Mouse (Mus musculus): ENCODE measurements around the gene Mapkapk3. TPM values are rescaled to one million over a fixed set of nuclear protein-coding genes. Genes with fewer than 3 reads are reported as not detected.
A peak's percentile ranks its signal among the peaks of the same experiment; 100 is the strongest.

Mapkapk3 gene
- polyA plus RNA-seq, 1 experiment: 17.5 TPM

DNA sequence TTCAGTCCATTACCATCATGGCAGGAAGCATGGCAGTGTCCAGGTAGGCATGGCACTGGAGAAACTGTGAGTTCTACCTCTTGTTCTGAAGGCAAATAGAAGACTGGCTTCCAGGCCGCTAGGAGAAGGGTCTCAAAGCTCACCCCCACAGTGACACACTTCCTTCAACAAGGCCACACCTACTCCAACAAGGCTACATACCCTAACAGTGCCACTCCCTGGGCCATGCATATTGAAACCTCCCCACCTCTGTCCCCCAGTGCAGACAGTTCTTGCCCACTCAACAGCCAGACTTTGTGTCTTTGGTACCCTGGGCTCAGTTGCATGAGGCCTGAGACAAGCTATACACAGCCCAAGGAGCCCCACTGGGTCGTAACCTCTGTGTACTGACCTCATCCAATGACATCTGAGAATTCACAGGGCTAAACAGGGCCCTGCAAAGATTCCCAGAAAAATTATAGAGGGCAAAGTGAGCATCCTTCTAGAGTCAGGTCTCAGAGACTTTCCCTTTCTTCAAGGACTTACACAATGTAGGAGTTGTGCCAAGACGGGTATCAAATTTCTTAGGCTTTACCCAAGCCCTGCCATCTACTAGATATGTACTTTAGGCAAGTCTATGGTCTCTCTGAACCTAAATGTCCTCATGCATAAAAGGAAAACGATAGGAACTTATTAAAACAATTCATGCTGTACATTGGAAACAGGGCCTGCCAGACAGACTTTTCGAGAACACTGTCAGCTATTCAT is 8.3 kb downstream of the Mapkapk3 start:
- H3K27ac ChIP-seq (ENCODE audit: insufficient read depth, low read length): no peak overlapping the region
- TF ChIP-seq POLR2A (IDR thresholded peaks at IDR 0.05; ENCODE audit: low read depth, low read length) (no peak), CTCF (IDR thresholded peaks at IDR 0.05; ENCODE audit: borderline replicate concordance, insufficient read depth, low read length) (no peak)

DNA sequence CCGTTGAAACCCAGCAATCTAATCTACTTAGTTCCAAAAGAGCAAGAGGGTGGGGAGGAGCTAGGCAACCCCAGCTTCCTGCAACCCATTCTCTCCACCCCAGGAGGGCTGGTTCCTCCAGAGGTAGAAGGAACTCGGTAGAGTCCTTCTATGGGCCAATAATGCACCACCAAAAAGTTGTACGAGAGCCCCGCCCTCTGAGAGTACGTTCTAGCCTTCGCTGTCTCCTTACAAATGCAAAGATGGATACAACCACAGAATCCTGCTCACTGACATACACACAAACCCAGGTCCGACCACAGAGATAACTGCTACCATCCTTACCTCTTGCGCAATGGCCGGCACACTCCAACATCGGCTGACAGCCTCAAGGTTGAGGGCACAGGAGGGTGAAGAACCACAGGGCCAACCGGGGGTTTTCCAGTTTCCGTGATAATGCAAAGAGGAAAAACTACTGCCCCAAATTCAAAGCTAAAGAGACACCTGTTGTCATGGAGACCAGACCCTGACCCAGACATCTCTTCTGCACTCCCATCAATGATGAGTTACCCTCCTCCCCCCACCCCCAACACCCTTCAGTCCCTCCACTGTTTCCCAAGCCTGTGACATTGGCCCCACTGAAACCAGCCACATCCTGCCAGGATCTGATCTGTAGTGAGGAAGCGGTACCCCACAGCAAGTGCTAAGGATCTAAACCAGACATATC is 9.2 kb downstream of the Mapkapk3 start:
- Histone ChIP-seq H3K4me3 (ENCODE audit: insufficient read depth, low read length) (no peak overlapping the region), H3K27ac (ENCODE audit: insufficient read depth, low read length) (peak overlapping the region; percentile 67), H3K4me1 (ENCODE audit: control insufficient read depth, insufficient read depth, low read length) (peaks cover 15% of the 10 kb centered on the region)
- TF ChIP-seq POLR2A (IDR thresholded peaks at IDR 0.05; ENCODE audit: low read depth, low read length) (no peak), CTCF (IDR thresholded peaks at IDR 0.05; ENCODE audit: borderline replicate concordance, insufficient read depth, low read length) (no peak)

More for the DNA sequence above, 8.3 kb downstream of the Mapkapk3 start:
- peaks cover 15% of the 10 kb centered on the region for H3K4me1 ChIP-seq (ENCODE audit: control insufficient read depth, insufficient read depth, low read length)
- H3K4me3 ChIP-seq (ENCODE audit: insufficient read depth, low read length): no peak overlapping the region

DNA sequence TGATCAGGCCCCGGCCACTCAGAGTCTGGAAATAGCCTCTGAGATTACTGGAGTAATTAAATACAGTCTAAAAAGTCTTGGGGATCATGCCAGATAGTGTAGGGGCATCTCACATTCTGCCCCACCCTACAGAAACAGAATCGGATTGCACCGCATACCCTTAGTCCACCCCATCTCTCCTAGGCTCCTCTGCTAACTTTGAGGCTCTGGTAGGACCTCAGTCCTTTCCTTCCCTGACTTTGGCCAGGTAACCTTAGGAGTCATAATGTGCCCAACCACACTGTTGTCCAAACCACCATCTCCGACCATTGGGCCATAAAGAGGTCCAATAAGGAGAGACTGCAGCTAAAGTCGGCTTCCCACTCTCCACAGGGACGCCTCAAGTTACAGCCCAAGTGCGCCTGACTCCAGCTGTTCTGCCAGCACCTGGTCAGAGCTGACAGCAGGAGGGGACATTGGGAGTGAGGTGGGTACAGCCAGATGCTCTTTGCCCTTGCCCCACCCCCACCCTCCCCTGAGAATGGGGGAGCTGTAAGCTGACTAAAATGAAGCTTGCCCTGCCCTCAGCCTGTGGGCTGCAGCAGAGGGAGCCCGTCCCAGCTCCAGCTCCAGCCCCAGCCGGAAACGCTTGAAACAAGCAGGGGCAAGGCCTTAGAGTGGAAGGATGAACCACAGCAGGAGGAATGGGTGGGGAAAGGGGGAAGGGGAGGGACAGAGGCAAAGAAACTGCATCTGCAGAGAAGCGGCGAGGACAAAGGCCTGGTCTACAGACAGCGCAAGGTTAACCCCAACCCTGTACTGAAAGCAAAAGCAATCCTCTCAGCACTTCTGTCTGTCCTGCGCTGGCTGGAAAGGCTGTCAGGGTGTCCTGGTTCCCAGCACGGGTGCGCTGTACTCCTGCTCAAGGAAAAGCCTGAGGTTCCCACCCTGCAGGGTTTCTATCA is 10.0 kb downstream of the Mapkapk3 start:
- Histone ChIP-seq H3K27ac (ENCODE audit: insufficient read depth, low read length) (peak overlapping the region; percentile 67), H3K4me3 (ENCODE audit: insufficient read depth, low read length) (no peak overlapping the region), H3K4me1 (ENCODE audit: control insufficient read depth, insufficient read depth, low read length) (peaks cover 15% of the 10 kb centered on the region)
- TF ChIP-seq CTCF (IDR thresholded peaks at IDR 0.05; ENCODE audit: borderline replicate concordance, insufficient read depth, low read length) (no peak), POLR2A (IDR thresholded peaks at IDR 0.05; ENCODE audit: low read depth, low read length) (peak; percentile 34; the same call in 1 of the 2 replicates)

DNA sequence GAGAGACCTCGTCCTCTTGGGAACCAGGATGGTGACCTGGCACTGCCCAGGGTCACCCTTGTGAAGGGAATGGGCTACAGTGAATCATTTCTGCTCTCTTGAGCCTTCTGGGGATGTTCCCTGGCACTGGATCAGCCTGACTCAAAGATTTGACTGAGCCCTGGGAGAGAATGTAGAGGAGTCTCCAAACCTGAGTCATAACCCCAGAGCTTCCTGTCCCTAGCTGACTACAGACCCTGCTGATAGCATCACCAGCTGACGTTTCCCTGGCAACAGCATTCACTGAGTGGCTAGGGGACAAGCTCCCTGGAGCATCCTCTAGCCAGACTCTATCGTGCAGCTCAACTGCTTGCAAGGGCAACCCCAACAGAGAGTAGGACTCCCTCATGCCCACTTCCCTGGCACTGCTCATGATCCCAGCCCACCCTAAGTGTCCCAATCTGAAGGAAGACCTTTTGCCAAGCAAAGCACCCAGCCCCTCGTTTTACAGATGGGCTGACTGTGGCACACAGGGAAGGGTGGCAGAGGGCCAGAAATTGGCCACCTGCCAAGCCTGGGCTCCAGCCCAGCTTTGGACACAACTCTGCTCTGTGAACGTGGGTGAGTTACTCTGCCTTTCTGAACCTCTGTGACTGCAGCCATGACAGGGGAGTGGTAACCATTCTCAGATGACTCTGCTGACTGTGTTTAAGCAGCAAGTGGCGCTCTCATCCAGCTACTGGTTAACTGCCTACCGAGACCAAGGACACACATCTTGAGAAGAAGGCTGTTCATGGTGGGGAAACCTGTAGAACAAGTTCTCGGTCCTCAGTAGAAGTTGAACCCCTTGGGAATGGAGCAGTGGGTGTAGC is 10.9 kb downstream of the Mapkapk3 start:
- no peak overlapping the region for H3K4me3 ChIP-seq (ENCODE audit: insufficient read depth, low read length)
- H3K4me1 ChIP-seq (ENCODE audit: control insufficient read depth, insufficient read depth, low read length): peaks cover 15% of the 10 kb centered on the region
- H3K27ac ChIP-seq (ENCODE audit: insufficient read depth, low read length): peak overlapping the region; percentile 39
- TF ChIP-seq POLR2A (IDR thresholded peaks at IDR 0.05; ENCODE audit: low read depth, low read length) (no peak), CTCF (IDR thresholded peaks at IDR 0.05; ENCODE audit: borderline replicate concordance, insufficient read depth, low read length) (no peak)

DNA sequence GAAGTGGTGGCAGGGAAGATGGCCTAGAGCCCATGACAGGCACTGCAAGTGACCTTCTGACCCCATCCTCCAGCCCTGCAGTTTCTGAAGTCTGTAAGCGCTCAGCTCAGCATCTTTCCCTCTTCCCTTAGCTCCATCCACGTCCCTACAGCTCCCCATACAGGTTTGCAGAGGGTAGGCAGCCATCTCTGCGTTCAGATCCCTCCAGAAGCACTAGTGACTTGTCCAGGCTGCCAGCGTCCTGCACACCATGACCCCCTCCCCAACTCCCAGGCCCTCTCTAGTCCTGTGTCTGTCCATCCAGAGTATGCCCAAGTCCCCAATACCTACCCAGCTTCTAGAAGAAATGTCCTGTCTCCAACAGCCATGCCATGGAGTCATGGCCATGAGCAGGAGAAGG is 11.6 kb downstream of the Mapkapk3 start:
- TF ChIP-seq POLR2A (IDR thresholded peaks at IDR 0.05; ENCODE audit: low read depth, low read length) (no peak), CTCF (IDR thresholded peaks at IDR 0.05; ENCODE audit: borderline replicate concordance, insufficient read depth, low read length) (no peak; the same call in 1 of the 2 replicates)
- peaks cover 15% of the 10 kb centered on the region for H3K4me1 ChIP-seq (ENCODE audit: control insufficient read depth, insufficient read depth, low read length)
- peak overlapping the region; percentile 8; the same call in 1 of the 2 replicates for H3K27ac ChIP-seq (ENCODE audit: insufficient read depth, low read length)
- H3K4me3 ChIP-seq (ENCODE audit: insufficient read depth, low read length): no peak overlapping the region

DNA sequence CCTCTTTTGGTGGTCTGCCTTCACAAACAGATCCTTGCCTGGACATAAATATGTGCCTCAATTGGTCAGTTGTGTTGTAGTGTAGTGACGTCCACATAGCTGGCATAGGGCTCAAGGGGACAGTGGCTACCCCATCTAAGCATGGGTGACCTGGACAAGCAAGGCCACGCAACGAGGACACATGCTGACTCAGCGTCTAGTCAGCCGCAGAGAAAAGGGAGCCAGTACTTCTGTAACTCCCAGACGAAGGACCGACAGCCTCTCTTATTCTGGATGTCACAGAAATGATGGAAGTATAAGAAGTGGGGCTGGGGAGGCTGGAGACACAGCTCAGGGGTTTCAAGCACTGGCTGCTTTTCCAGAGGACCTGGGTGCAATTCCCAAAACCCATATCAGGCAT is 12.1 kb downstream of the Mapkapk3 start:
- Histone ChIP-seq H3K27ac (ENCODE audit: insufficient read depth, low read length) (no peak overlapping the region), H3K4me3 (ENCODE audit: insufficient read depth, low read length) (no peak overlapping the region), H3K4me1 (ENCODE audit: control insufficient read depth, insufficient read depth, low read length) (peaks cover 15% of the 10 kb centered on the region)
- TF ChIP-seq CTCF (IDR thresholded peaks at IDR 0.05; ENCODE audit: borderline replicate concordance, insufficient read depth, low read length) (no peak), POLR2A (IDR thresholded peaks at IDR 0.05; ENCODE audit: low read depth, low read length) (no peak)

DNA sequence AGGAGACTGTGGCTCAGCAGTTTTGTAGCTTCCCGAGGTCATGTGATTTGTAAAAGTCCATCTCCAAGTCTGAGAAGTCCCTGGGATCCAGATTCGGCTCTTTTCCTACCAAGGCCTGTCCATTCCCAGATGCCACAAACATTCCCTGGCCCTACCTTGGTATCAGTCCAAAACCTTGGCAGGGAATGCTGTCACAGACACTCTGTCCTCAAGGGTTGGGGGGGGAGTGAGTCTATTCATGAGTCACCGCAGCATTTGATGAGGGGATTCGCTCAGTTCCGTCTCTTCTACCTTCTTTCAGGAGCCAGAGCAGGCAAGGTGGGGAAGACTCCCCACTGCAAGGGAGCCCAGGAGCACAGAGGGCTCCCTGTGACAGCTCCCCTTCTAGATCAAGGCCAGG is 14.0 kb downstream of the Mapkapk3 start:
- Histone ChIP-seq H3K27ac (ENCODE audit: insufficient read depth, low read length) (no peak overlapping the region), H3K4me3 (ENCODE audit: insufficient read depth, low read length) (no peak overlapping the region), H3K4me1 (ENCODE audit: control insufficient read depth, insufficient read depth, low read length) (peaks cover 15% of the 10 kb centered on the region)
- TF ChIP-seq POLR2A (IDR thresholded peaks at IDR 0.05; ENCODE audit: low read depth, low read length) (no peak), CTCF (IDR thresholded peaks at IDR 0.05; ENCODE audit: borderline replicate concordance, insufficient read depth, low read length) (no peak)

DNA sequence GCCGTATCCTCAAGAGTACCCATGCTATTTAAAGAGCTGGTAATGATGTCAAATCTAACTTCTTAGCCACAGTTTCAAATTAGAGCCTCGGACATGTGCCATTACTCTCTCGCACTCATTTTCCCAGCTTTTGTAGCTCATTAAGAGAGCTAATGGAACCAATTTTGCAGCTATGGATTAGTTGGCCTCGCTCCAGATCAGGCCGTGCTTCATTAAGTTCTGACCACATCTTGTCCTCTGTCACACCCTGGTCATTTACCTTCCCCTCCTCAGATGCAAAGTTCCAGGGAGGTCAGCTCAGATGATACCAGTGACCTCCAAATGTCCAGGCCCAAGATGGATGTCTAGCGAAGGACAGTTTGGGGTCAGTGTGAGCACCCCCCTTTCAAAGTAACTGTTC is 14.9 kb downstream of the Mapkapk3 start:
- TF ChIP-seq CTCF (IDR thresholded peaks at IDR 0.05; ENCODE audit: borderline replicate concordance, insufficient read depth, low read length): no peak
- TF ChIP-seq POLR2A (IDR thresholded peaks at IDR 0.05; ENCODE audit: low read depth, low read length): no peak
- Histone ChIP-seq H3K27ac (ENCODE audit: insufficient read depth, low read length) (no peak overlapping the region), H3K4me1 (ENCODE audit: control insufficient read depth, insufficient read depth, low read length) (peaks cover 9% of the 10 kb centered on the region), H3K4me3 (ENCODE audit: insufficient read depth, low read length) (no peak overlapping the region)
